Mouse (Mus musculus): Measurements from ENCODE around the gene Msi2.

Msi2 gene

GRCm38 (mm10) chr11:88406408-88406915, 311.9 kb downstream of the Msi2 start:
- no peak for DNase-seq (ENCODE audit: low read depth, low spot score)

GRCm38 (mm10) chr11:88404816-88405613, 313.3 kb downstream of the Msi2 start:
- DNase-seq (ENCODE audit: low read depth, low spot score) = no peak

- DNase-seq (ENCODE audit: low read depth, low spot score) = no peak
These were observed 314.1 kb downstream of the Msi2 start for GRCm38 (mm10) chr11:88404247-88404677.

- no peak for DNase-seq (ENCODE audit: low read depth, low spot score)
These were observed 316.0 kb downstream of the Msi2 start for GRCm38 (mm10) chr11:88402290-88402689.

- no peak for DNase-seq (ENCODE audit: low read depth, low spot score)
These were observed 317.0 kb downstream of the Msi2 start for GRCm38 (mm10) chr11:88401333-88401732.

- DNase-seq (ENCODE audit: low read depth, low spot score) = no peak
These were observed 317.4 kb downstream of the Msi2 start for GRCm38 (mm10) chr11:88400926-88401325.

- no peak for DNase-seq (ENCODE audit: low read depth, low spot score)
These were observed 318.1 kb downstream of the Msi2 start for GRCm38 (mm10) chr11:88400235-88400634.

GRCm38 (mm10) chr11:88399431-88399830, 318.9 kb downstream of the Msi2 start:
- DNase-seq (ENCODE audit: low read depth, low spot score) = no peak

GRCm38 (mm10) chr11:88399028-88399427, 319.3 kb downstream of the Msi2 start:
- DNase-seq (ENCODE audit: low read depth, low spot score) = no peak

GRCm38 (mm10) chr11:88395076-88395990, 323.0 kb downstream of the Msi2 start:
- DNase-seq (ENCODE audit: low read depth, low spot score) = no peak

GRCm38 (mm10) chr11:88394341-88395075, 323.8 kb downstream of the Msi2 start:
- DNase-seq (ENCODE audit: low read depth, low spot score) = no peak

GRCm38 (mm10) chr11:88392715-88393114, 325.6 kb downstream of the Msi2 start:
- DNase-seq (ENCODE audit: low read depth, low spot score) = no peak

GRCm38 (mm10) chr11:88391181-88391814, 327.0 kb downstream of the Msi2 start:
- no peak for DNase-seq (ENCODE audit: low read depth, low spot score)

GRCm38 (mm10) chr11:88389530-88389929, 328.8 kb downstream of the Msi2 start:
- no peak for DNase-seq (ENCODE audit: low read depth, low spot score)

GRCm38 (mm10) chr11:88386916-88387315, 331.4 kb downstream of the Msi2 start:
- no peak for DNase-seq (ENCODE audit: low read depth, low spot score)

- no peak for DNase-seq (ENCODE audit: low read depth, low spot score)
These were observed 335.9 kb downstream of the Msi2 start for GRCm38 (mm10) chr11:88382449-88382848.

- DNase-seq (ENCODE audit: low read depth, low spot score) = no peak
These were observed 337.0 kb downstream of the Msi2 start for GRCm38 (mm10) chr11:88381145-88381909.

- DNase-seq (ENCODE audit: low read depth, low spot score) = no peak
These were observed 338.7 kb downstream of the Msi2 start for GRCm38 (mm10) chr11:88379635-88380034.

- DNase-seq (ENCODE audit: low read depth, low spot score) = no peak
These were observed 339.5 kb downstream of the Msi2 start for GRCm38 (mm10) chr11:88378686-88379339.

GRCm38 (mm10) chr11:88372589-88372988, 345.7 kb downstream of the Msi2 start:
- no peak for DNase-seq (ENCODE audit: low read depth, low spot score)
